Mouse (Mus musculus) olfactory bulb, adult 2 months (tissue): ENCODE measurements at regions not wholly inside any gene's neighbourhood (a gene's known extent, or its start where the extent isn't known, plus 50 kb on each side); places are given as distances from the start of the nearest gene placed in this dataset.
"Not testable (repeated sequence)": the region's sequence is repeated elsewhere in the genome, so short reads cannot be mapped to it uniquely, and the experiment has no call there.

ENCODE experiments used
- CTCF ChIP-seq: fragments of 200-500 bp; IDR thresholded peaks from 2 replicates; pipeline ENCODE4 v1.5.1; 2012; ENCODE audit warnings: low read depth, mild to moderate bottlenecking, low read length, moderate library complexity; ENCODE audit not compliant: insufficient read depth
- POLR2A ChIP-seq: fragments of 200-500 bp; IDR thresholded peaks from 2 replicates; pipeline ENCODE4 v1.6.1; 2012; ENCODE audit warnings: mild to moderate bottlenecking, low read depth, low read length, moderate library complexity; ENCODE audit not compliant: insufficient read depth

DNA sequence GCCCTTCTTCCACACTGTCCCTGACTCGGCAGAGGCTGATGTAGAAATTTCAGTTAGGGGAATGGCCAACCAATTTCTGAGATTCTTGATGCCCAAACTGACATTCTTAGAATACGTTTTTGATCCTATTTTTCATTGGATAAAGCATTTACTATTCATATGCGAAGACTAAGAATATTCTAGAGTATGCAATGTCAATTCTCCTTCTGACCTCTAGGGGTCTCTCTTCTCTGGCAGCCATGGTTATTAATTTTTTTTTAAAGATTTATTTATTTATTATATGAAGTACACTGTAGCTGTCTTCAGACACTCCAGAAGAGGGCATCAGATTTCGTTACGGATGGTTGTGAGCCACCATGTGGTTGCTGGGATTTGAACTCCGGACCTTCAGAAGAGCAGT is 152.9 kb downstream of the Nucb2 start:
- TF ChIP-seq CTCF, POLR2A: not testable (repeated sequence)
